Mouse (Mus musculus): ENCODE data around the gene Col6a5. TPM values are rescaled to one million over a fixed set of nuclear protein-coding genes. Genes with fewer than 3 reads are reported as not detected.

The Col6a5 gene
- polyA plus RNA-seq (2012; ENCODE audit: insufficient read depth, insufficient read length, missing spikeins): not detected in 2 replicates

DNA sequence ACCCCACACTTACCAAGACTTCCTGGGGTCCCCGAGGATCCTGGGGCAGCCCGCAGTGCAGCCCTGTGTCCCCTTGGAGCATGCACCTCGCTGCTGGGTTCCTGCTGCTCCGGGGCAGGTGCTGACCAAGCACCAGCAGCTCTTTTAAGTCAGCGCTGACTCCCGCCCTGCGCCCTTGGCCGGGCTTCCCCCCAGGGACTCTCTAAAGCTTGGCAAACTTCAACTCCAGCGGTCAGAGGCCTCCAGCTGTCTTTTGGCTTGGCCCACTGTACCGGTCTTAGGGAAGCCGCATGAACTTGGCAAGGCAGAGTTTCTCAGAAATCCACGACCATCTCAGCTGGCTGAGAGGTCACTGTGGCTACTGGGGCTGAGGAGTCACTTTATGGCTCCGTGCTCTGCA, at the start of gene Col6a5:
Col6a5 (minus strand) TSS at position 111 of the 400 bp plus-strand sequence.
- H3K27ac ChIP-seq (replicated peaks; ENCODE audit: low read depth, low read length): no peak within 1 kb of the TSS
- no peaks in the 10 kb centered on the region for H3K4me1 ChIP-seq (ENCODE audit: control insufficient read depth, insufficient read depth, insufficient read length, low read length)
- H3K4me3 ChIP-seq (ENCODE audit: insufficient read depth, low read depth, low read length): no peak within 1 kb of the TSS

DNA sequence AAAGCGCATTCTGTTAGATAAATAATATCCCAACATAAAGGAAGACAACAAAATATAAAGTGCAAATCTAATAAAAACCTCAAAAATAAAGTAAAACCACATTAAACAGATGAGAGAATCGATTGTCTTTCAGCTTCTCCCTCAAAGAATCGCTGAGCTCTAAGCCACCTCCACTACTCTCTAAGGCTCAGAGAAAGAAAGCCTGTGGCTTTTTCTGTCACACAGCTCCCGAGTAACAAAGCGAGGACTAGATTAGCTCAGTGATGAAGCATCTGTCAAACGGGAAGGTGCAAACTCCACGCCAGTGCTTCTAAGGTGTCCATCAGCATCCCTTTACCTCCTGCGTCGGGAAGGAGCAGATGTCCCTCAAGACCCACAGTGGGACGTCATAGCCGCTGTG, 37.5 kb upstream of the Col6a5 start:
- no peak overlapping the region for H3K27ac ChIP-seq (replicated peaks; ENCODE audit: low read depth, low read length)
- H3K4me1 ChIP-seq (ENCODE audit: control insufficient read depth, insufficient read depth, insufficient read length, low read length): no peaks in the 10 kb centered on the region
- no peak overlapping the region for H3K4me3 ChIP-seq (ENCODE audit: insufficient read depth, low read depth, low read length)

DNA sequence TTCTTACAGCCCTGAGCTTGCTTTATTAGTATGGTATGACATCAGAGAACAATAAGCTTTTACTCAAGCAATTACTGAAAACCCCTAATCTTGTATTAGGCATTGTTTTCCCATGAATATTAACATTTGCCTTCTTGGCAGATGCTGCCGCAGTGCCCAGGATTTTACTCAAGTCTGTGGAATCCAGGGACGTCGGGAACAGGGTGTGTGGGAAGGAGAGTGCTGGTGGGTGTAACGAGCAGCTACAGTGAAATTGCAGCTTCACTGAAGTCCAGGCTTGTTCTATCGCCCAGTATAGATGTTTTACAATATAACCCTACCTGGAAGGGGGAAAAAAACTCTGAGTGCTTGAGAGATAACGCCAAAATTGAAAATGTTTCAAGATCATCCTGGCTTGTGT, 32.0 kb upstream of the Col6a5 start:
- H3K4me3 ChIP-seq (ENCODE audit: insufficient read depth, low read depth, low read length): no peak overlapping the region
- H3K4me1 ChIP-seq (ENCODE audit: control insufficient read depth, insufficient read depth, insufficient read length, low read length): no peaks in the 10 kb centered on the region
- no peak overlapping the region for H3K27ac ChIP-seq (replicated peaks; ENCODE audit: low read depth, low read length)

DNA sequence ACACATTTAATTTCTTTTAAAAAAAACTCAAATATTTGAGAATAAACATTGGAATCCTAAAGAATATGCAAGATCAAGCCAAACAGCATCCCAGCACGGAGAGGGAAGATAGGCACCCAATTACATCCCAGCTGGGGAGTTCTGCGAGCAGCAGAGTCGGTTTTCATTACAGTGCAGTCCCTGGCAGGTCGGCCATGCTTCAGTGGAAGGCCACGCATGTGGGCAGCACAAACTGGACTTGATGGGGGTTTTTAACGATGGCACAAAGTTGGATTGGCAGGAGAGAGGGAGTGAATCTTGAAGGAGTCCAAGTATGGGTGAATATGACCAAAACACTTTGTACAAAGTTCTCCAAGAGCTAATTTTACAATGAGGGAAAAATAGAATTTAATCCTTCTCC, 29.7 kb upstream of the Col6a5 start:
- Histone ChIP-seq H3K27ac (replicated peaks; ENCODE audit: low read depth, low read length) (no peak overlapping the region), H3K4me1 (ENCODE audit: control insufficient read depth, insufficient read depth, insufficient read length, low read length) (no peaks in the 10 kb centered on the region), H3K4me3 (ENCODE audit: insufficient read depth, low read depth, low read length) (no peak overlapping the region)

DNA sequence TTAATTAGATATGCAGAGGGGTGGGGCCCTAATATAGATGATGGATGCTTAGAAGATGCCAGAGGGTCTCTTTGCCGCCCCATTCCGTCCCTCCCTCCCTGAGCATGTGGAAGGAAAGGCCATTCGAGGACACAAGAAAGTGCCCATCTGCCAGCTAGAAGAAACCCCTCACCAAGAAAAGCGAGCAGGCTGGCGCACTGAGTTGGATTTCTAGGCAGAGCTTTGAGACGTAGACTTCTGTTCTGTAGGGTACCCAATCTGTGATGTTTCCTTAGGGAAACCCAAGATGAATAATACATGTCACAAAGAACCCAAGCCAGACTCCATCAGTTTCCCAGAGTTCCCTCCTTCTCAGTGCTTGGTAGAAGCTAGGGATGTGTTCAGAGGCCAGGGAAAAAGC, 29.0 kb upstream of the Col6a5 start:
- Histone ChIP-seq H3K4me1 (ENCODE audit: control insufficient read depth, insufficient read depth, insufficient read length, low read length) (no peaks in the 10 kb centered on the region), H3K4me3 (ENCODE audit: insufficient read depth, low read depth, low read length) (no peak overlapping the region), H3K27ac (replicated peaks; ENCODE audit: low read depth, low read length) (no peak overlapping the region)

DNA sequence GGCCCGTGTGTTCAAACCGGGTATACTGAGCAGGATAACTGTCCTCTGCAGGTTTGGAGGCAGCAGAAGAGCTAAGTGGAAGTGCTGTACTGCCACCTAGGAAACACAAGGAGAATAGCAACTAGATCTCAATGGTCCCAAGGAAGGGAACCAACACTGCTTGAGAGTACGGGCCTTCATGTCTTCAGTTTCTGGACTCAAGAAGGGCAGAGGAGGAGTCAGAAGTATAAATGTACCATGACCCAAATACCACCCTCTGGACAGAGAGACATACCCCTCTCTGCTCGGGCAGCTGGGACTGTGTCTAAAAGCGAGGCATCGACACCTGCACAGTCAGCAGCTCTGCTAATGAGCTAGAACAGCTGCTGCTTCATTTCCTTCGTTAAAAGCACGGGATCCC, 27.7 kb upstream of the Col6a5 start:
- Histone ChIP-seq H3K4me3 (ENCODE audit: insufficient read depth, low read depth, low read length) (no peak overlapping the region), H3K4me1 (ENCODE audit: control insufficient read depth, insufficient read depth, insufficient read length, low read length) (no peaks in the 10 kb centered on the region), H3K27ac (replicated peaks; ENCODE audit: low read depth, low read length) (no peak overlapping the region)

DNA sequence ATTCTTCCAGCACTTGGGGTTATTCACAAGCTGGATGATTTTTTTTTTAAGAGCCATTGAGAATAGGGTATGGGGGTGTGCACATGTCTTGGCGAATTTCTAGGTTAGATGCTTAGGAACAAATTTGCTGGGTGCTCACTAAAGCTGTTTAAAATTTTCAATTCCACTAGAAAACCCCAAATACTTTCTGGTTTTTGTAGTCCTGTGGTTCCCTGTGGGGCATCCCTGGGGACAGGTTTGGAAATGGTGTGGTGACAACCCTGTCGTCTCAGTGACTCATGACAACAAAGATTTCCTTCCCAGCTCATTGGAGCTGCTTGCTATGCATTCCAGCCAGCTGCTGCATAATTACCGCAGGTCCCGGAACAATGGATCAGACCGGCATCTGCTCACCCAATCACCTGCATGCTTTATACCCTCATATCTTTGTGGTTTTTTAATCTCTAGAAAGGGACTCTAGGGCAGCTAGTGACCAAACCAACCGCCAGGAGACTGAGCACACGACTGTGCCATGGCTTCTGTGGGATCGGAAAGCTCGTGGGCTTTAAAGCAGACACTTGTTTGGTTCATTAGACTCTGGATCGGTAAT, 24.6 kb upstream of the Col6a5 start:
- no peak overlapping the region for H3K27ac ChIP-seq (replicated peaks; ENCODE audit: low read depth, low read length)
- H3K4me3 ChIP-seq (ENCODE audit: insufficient read depth, low read depth, low read length): no peak overlapping the region
- H3K4me1 ChIP-seq (ENCODE audit: control insufficient read depth, insufficient read depth, insufficient read length, low read length): no peaks in the 10 kb centered on the region

DNA sequence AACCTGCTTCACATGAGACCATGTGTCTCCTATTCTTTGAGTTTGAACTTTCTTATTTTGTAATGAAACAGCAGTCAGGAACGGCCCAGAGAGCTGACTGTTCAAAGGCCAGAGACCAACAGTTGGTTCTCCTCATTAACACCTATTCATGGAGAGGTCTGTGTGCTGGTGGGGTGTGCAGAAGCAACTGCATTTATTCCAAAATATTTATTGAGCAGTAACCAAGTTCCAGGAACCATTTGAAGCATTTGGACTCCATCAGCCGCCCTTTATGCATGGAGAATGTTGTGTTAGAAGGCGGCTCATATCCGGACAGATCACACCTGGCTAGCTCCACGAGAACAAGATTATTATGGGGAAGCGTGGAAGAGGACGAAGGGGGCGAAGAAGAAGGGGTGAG, 18.0 kb upstream of the Col6a5 start:
- Histone ChIP-seq H3K4me1 (ENCODE audit: control insufficient read depth, insufficient read depth, insufficient read length, low read length) (no peaks in the 10 kb centered on the region), H3K27ac (replicated peaks; ENCODE audit: low read depth, low read length) (no peak overlapping the region), H3K4me3 (ENCODE audit: insufficient read depth, low read depth, low read length) (no peak overlapping the region)

DNA sequence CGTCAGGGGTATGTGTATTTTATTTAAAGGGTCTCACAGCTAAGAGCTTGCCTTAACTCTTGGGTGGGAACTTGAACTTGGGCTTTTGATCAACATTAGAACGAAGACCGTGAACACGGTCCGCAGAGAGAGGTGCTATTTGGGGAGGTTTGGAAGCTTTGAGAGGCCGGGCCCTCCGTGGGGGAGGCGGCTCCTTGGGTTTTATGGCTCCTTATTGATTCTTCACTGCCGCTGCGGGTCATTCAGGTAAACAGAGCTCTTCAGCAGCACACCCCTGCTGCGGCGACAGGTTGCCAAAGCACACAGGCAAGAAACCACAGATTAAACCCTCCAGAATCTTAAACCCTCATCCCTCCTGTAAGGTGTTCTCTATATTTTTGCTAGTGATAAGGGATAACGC, 16.4 kb upstream of the Col6a5 start:
- Histone ChIP-seq H3K4me1 (ENCODE audit: control insufficient read depth, insufficient read depth, insufficient read length, low read length) (no peaks in the 10 kb centered on the region), H3K4me3 (ENCODE audit: insufficient read depth, low read depth, low read length) (no peak overlapping the region), H3K27ac (replicated peaks; ENCODE audit: low read depth, low read length) (no peak overlapping the region)

DNA sequence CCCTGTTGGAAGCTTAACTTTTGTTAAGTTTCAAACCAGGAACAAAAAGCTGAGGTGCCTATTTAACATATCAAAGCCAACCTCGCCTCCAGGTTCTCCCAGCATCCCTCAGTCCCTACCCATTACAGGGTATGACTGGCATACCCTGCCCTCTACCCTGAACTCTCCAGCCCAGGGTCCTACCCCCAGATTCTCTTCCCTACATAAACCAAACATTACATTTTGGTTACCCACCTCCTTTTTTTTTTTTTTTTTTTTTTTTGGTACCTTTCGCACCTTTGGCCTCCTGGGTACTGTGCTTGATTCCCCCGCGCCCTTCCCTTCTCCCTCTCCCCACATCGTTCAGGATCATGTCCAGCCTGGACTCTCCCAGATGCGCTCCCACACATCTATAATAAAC, 15.9 kb upstream of the Col6a5 start:
- Histone ChIP-seq H3K4me1 (ENCODE audit: control insufficient read depth, insufficient read depth, insufficient read length, low read length) (no peaks in the 10 kb centered on the region), H3K4me3 (ENCODE audit: insufficient read depth, low read depth, low read length) (no peak overlapping the region), H3K27ac (replicated peaks; ENCODE audit: low read depth, low read length) (no peak overlapping the region)

DNA sequence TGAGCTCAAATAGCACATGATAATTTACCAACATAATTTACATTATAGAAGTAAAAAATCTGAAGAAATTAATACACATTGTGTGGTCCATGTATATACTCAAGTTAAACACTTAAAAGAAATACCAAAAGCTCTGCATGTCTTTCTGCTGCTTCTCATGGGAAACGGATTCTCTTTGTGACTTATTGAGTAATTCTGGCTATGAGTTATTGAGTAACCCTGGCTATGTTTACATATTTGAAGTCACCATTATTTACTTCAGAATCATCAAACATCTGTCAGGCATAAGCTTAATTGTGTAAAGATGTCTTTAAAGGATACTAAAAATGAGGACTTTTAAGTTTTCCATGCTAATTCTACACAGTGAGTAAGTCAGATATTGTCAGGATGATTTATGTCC, 13.3 kb upstream of the Col6a5 start:
- Histone ChIP-seq H3K4me3 (ENCODE audit: insufficient read depth, low read depth, low read length) (no peak overlapping the region), H3K27ac (replicated peaks; ENCODE audit: low read depth, low read length) (no peak overlapping the region), H3K4me1 (ENCODE audit: control insufficient read depth, insufficient read depth, insufficient read length, low read length) (no peaks in the 10 kb centered on the region)

DNA sequence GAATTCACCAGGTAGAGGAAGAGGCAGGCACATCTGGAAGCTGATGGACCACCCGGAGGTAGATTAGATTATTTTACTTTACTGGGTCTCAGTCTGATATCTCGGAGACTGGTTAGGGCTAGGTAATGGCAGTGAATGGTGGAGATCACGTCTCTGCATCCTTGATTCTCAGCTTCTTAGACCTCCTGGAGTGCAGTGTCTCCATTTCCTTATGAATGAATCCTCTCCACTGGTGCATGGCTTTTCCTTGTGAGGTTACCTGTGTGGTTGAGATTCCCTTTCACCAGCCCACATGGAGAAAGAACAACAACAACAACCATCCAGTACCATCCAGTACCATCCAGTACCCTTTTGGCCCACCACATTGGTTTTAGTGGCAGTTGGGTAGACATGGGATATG, 11.6 kb upstream of the Col6a5 start:
- Histone ChIP-seq H3K4me1 (ENCODE audit: control insufficient read depth, insufficient read depth, insufficient read length, low read length) (no peaks in the 10 kb centered on the region), H3K27ac (replicated peaks; ENCODE audit: low read depth, low read length) (no peak overlapping the region)

DNA sequence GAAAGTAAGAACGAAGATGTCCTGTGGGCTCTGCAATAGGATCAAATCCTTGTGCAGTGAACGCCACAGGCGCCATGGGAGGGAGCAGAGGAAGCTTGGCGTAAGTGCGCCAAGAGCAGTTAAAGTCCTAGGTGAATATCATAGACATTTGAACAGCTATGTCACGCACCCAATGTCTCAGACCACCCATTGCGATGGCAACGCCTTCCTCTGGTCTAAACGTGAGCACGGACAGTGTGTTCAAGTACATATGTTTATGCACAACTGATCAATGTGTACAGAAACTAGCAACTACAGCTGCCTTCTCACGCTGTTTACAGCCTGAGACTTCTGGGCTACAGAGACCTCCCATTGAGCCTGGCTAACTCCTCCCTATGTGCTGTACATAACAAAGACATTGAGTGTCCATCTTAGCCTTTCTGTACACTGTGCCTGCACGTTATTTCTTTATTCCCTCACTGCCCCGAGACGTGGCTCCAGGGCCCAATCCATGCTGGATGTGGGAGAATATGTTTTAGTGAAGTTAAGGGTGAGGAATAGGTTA, 11.0 kb upstream of the Col6a5 start:
- Histone ChIP-seq H3K4me3 (ENCODE audit: insufficient read depth, low read depth, low read length) (no peak overlapping the region), H3K27ac (replicated peaks; ENCODE audit: low read depth, low read length) (no peak overlapping the region), H3K4me1 (ENCODE audit: control insufficient read depth, insufficient read depth, insufficient read length, low read length) (no peaks in the 10 kb centered on the region)

More for the DNA sequence above, 11.6 kb upstream of the Col6a5 start:
- H3K4me3 ChIP-seq (ENCODE audit: insufficient read depth, low read depth, low read length): no peak overlapping the region

DNA sequence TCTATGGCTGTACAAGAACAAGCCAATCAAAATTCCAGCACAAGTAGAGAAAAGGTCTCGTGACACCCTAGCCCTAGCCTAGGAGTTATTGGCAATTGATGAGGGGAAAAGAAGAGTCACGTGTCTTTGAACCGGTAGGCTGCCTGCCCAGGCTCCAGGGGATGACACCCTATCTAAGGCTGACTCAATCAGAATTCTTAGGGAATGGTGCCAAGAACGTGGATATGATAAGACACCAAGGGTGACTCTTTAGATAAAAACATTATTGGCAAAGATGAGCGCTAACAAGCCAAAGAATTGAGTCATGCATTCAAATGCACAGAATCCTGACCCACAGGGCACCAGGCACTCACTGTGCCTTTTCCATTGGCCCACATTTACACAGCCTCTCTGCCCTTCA, 10.5 kb upstream of the Col6a5 start:
- H3K27ac ChIP-seq (replicated peaks; ENCODE audit: low read depth, low read length): no peak overlapping the region
- H3K4me1 ChIP-seq (ENCODE audit: control insufficient read depth, insufficient read depth, insufficient read length, low read length): no peaks in the 10 kb centered on the region
- H3K4me3 ChIP-seq (ENCODE audit: insufficient read depth, low read depth, low read length): no peak overlapping the region

DNA sequence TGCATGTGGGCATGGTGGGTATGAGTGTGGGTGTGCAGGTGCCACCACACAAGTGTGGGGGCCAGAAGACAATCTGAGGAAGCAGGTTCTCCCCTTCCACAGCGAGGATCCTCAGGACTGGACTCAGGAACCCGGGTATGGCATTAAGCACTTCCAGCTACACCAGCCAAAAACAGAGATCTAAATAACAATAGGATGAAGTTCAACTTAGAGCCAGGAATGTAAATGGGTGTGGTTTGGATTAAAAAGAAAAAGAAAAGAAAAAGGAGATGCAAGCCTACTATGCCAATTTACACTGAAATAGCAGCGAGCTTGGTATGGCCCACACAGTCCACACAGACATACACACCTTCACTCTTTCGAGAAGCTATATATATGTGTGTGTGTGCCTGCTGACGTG, 7.5 kb upstream of the Col6a5 start:
- H3K4me3 ChIP-seq (ENCODE audit: insufficient read depth, low read depth, low read length): no peak overlapping the region
- H3K27ac ChIP-seq (replicated peaks; ENCODE audit: low read depth, low read length): no peak overlapping the region
- no peaks in the 10 kb centered on the region for H3K4me1 ChIP-seq (ENCODE audit: control insufficient read depth, insufficient read depth, insufficient read length, low read length)

DNA sequence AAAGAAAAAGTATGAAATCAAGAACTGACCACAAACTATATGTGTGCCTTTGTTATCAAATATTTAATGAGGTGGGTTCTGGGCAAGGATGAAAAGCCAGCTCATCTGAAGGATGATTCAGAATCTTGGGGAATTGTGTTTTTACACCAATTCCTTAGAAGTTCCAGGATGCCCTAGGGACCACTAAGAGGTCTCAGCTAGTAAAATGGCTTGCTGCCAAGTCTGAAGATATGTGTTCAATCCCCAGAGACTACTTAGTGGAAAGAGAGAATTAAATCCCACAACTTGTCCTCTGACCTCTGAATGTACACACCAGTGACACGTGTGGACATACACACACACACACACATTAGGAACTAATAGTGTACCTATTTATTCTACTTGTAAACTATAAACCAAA, 1.3 kb downstream of the Col6a5 start:
- Histone ChIP-seq H3K4me1 (ENCODE audit: control insufficient read depth, insufficient read depth, insufficient read length, low read length) (no peaks in the 10 kb centered on the region), H3K4me3 (ENCODE audit: insufficient read depth, low read depth, low read length) (no peak overlapping the region), H3K27ac (replicated peaks; ENCODE audit: low read depth, low read length) (no peak overlapping the region)
